Mouse (Mus musculus): ENCODE measurements around the gene Psat1. TPM values are rescaled to one million over a fixed set of nuclear protein-coding genes. Genes with fewer than 3 reads are reported as not detected.

The Psat1 gene
- total RNA-seq, 2 experiments from 2014 or later, result 0.78 to 0.82 TPM

GRCm38 (mm10) chr19:15950225-15950624 lies 3.1 kb upstream of the Psat1 start:
- no peak for DNase-seq
- TF ChIP-seq CTCF (IDR thresholded peaks at IDR 0.05), result no peak
- H3K27ac ChIP-seq, result no peak overlapping the region
- intact Hi-C loops (cut with DNase I), result no loop called here
- no peak overlapping the region for H3K4me3 ChIP-seq

- no peak for DNase-seq
- intact Hi-C loops (cut with DNase I), result no loop called here
- Histone ChIP-seq H3K4me3 (no peak overlapping the region), H3K27ac (no peak overlapping the region)
- TF ChIP-seq CTCF (IDR thresholded peaks at IDR 0.05), result no peak
Measured at GRCm38 (mm10) chr19:15948867-15949266, 1.7 kb upstream of the Psat1 start.

- DNase-seq, result no peak
- intact Hi-C loops (cut with DNase I), result no loop called here
- Histone ChIP-seq H3K4me3 (no peak overlapping the region), H3K27ac (no peak overlapping the region)
- TF ChIP-seq CTCF (IDR thresholded peaks at IDR 0.05), result no peak
Measured at GRCm38 (mm10) chr19:15948426-15948825, 1.3 kb upstream of the Psat1 start.

- TF ChIP-seq CTCF (IDR thresholded peaks at IDR 0.05), result no peak
- DNase-seq, result no peak
- no peak overlapping the region for H3K4me3 ChIP-seq
- intact Hi-C loops (cut with DNase I), result no loop called here
- no peak overlapping the region for H3K27ac ChIP-seq
Measured at GRCm38 (mm10) chr19:15946663-15947062, 474 bp downstream of the Psat1 start.

GRCm38 (mm10) chr19:15943117-15943423 lies 4.1 kb downstream of the Psat1 start:
- no peak for DNase-seq
- intact Hi-C loops (cut with DNase I), result no loop called here
- Histone ChIP-seq H3K27ac (no peak overlapping the region), H3K4me3 (no peak overlapping the region)
- no peak for TF ChIP-seq CTCF (IDR thresholded peaks at IDR 0.05)

GRCm38 (mm10) chr19:15942421-15943116 lies 4.6 kb downstream of the Psat1 start:
- Histone ChIP-seq H3K27ac (no peak overlapping the region), H3K4me3 (no peak overlapping the region)
- no peak for TF ChIP-seq CTCF (IDR thresholded peaks at IDR 0.05)
- intact Hi-C loops (cut with DNase I), result no loop called here
- DNase-seq, result no peak

GRCm38 (mm10) chr19:15941399-15941798 lies 5.7 kb downstream of the Psat1 start:
- Histone ChIP-seq H3K4me3 (no peak overlapping the region), H3K27ac (no peak overlapping the region)
- intact Hi-C loops (cut with DNase I), result no loop called here
- no peak for TF ChIP-seq CTCF (IDR thresholded peaks at IDR 0.05)
- no peak for DNase-seq

GRCm38 (mm10) chr19:15925719-15926045 lies 21.5 kb downstream of the Psat1 start:
- intact Hi-C loops (cut with DNase I), result no loop called here
- peak; percentile 71 for DNase-seq
- TF ChIP-seq CTCF (IDR thresholded peaks at IDR 0.05), result no peak
- Histone ChIP-seq H3K27ac (peak overlapping the region; percentile 66), H3K4me3 (peak overlapping the region; percentile 86)

- no peak for TF ChIP-seq CTCF (IDR thresholded peaks at IDR 0.05)
- intact Hi-C loops (cut with DNase I), result no loop called here
- Histone ChIP-seq H3K27ac (peak overlapping the region; percentile 66), H3K4me3 (peak overlapping the region; percentile 86)
- peak; percentile 89 for DNase-seq
Measured at GRCm38 (mm10) chr19:15924866-15925718, 22.0 kb downstream of the Psat1 start.

- TF ChIP-seq CTCF (IDR thresholded peaks at IDR 0.05), result no peak
- intact Hi-C loops (cut with DNase I), result no loop called here
- H3K27ac ChIP-seq, result peak overlapping the region; percentile 66
- peak; percentile 60 for DNase-seq
- peak overlapping the region; percentile 86 for H3K4me3 ChIP-seq
Measured at GRCm38 (mm10) chr19:15924181-15924865, 22.8 kb downstream of the Psat1 start.

- TF ChIP-seq CTCF (IDR thresholded peaks at IDR 0.05), result no peak
- peak overlapping the region; percentile 86 for H3K4me3 ChIP-seq
- peak overlapping the region; percentile 46; the same call in 1 of the 2 replicates for H3K27ac ChIP-seq
- intact Hi-C loops (cut with DNase I), result no loop called here
- peak; percentile 25 for DNase-seq
Measured at GRCm38 (mm10) chr19:15923426-15923825, 23.7 kb downstream of the Psat1 start.

- DNase-seq, result no peak
- Histone ChIP-seq H3K4me3 (no peak overlapping the region), H3K27ac (no peak overlapping the region)
- intact Hi-C loops (cut with DNase I), result no loop called here
- no peak for TF ChIP-seq CTCF (IDR thresholded peaks at IDR 0.05)
Measured at GRCm38 (mm10) chr19:15919336-15919735, 27.8 kb downstream of the Psat1 start.

GRCm38 (mm10) chr19:15918111-15918510 lies 29.0 kb downstream of the Psat1 start:
- no peak for TF ChIP-seq CTCF (IDR thresholded peaks at IDR 0.05)
- DNase-seq, result no peak
- intact Hi-C loops (cut with DNase I), result no loop called here
- H3K27ac ChIP-seq, result no peak overlapping the region
- no peak overlapping the region for H3K4me3 ChIP-seq
